Mouse (Mus musculus) adrenal gland, postnatal 14 days (tissue): ENCODE data around the gene Hist1h4h. TPM values are rescaled to one million over a fixed set of nuclear protein-coding genes. Genes with fewer than 3 reads are reported as not detected.
"Not testable (repeated sequence)": the region's sequence is repeated elsewhere in the genome, so short reads cannot be mapped to it uniquely, and the experiment has no call there.

Experiments
- DNase-seq: peaks from one replicate; pipeline ENCODE4 v3.0.0; 2021; ENCODE audit warnings: mixed read lengths
- total RNA-seq: library from RNA; stranded (reverse); gene quantifications from 2 replicates; pipeline ENCODE4 v1.2.3, GENCODE M21; 2021

Hist1h4h gene
- total RNA-seq, 1 experiment from 2014 or later, result 771 TPM

DNA sequence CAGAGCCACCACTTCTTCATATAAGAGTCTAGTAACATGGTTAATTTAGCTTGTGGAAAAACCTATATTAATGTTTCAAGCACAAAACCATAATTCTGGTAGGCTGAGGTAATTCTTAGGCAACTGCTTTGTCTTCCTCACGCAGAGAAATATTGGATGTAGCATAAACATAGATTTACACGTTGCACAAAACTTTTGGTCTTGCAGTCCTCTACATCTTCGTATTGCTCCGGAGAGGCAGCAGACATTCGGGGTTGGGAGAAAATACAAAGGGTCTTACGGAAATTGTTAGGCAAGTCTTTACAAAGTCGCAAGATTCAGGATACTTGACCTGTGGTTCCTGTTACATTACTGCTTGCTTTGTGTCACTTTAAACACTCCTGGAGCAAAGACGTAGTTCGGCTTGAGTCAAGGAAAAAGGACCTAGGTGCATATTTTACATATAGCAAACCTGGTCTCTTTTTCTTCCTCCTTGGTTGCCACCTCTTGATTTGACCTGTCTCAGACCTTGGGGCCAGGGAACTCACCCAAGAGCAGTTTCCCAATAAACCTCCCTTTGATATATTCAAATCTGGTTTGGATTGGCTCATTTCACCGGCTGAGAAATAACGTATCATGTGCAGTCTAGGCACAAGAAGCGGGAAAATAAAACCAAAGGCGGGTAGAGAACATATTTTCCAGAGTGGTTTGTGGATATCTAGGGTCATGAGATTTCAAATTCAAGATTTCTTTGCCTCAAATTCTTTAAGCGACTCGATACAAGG lies 3.7 kb downstream of the Hist1h4h start:
- peak; percentile 59 for DNase-seq

GRCm38 (mm10) chr13:23535137-23536075 lies 4.6 kb downstream of the Hist1h4h start, which contains the start of gene Hist1h3g:
Gene Hist1h3g, plus strand, starts transcription at chr13:23535422.
- peak; percentile 92 for DNase-seq

GRCm38 (mm10) chr13:23536076-23536822 lies 5.4 kb downstream of the Hist1h4h start:
- no peak for DNase-seq

GRCm38 (mm10) chr13:23537006-23537710 lies 6.3 kb downstream of the Hist1h4h start:
- no peak for DNase-seq

- no peak for DNase-seq
Observed at GRCm38 (mm10) chr13:23538249-23538648, 7.4 kb downstream of the Hist1h4h start.

DNA sequence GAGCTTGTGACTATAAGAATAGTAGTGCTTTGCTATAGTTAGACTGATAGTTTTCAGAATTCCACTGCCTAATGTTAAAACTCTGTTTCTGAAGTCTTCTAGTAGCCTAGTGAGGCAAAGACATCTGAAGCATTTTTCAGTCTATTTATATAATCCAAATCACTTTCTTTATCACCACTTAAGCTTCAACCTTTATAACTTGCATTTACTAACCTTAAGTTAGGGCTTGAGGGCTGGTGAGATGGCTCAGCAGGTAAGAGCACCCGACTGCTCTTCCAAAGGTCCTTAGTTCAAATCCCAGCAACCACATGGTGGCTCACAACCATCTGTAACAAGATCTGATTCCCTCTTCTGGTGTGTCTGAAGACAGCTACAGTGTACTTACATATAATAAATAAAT lies 9.0 kb downstream of the Hist1h4h start:
- DNase-seq, result not testable (repeated sequence)

DNA sequence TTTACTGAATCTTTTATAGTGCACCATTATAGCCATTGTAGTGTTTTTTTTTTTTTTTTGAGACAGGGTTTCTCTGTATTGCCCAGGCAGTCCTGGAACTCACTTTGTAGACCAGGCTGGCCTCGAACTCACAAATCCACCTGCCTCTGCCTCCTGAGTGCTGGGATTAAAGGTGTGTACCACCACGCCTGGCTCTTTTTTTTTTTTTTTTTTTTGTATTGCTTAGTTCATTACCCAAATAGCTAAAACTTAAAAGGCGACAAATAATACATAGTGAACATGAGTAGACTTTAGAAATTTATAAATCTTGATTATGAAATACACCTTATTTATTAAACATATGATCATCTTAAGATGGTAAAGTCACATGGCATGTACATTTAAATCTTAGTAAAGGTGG lies 10.6 kb downstream of the Hist1h4h start:
- DNase-seq, result no peak

GRCm38 (mm10) chr13:23542225-23542980 lies 11.6 kb downstream of the Hist1h4h start:
- not testable (repeated sequence) for DNase-seq

DNA sequence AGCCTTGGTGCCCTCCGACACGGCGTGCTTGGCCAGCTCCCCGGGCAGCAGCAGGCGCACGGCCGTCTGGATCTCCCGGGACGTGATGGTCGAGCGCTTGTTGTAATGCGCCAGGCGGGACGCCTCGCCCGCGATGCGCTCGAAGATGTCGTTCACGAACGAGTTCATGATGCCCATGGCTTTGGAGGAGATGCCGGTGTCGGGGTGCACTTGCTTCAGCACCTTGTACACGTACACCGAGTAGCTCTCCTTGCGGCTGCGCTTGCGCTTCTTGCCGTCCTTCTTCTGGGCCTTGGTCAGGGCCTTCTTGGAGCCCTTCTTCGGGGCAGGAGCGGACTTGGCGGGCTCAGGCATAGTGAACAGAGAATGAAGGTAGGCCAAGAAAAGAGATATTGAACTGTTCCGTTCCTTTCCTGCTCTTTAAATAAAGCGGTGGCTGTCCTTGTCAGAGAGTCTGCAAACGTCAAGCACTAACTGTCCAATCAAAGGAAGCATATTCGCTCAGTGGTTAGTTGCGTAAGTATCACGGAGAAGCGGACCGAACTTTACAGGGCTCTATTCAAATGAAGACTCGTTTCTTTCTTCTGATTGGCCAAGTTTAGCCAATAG lies 12.3 kb downstream of the Hist1h4h start, which contains the start of gene Hist1h2bh:
TSS of gene Hist1h2bh (minus strand) at position 394 of the 609 bp plus-strand sequence.
- peak; percentile 77 for DNase-seq

DNA sequence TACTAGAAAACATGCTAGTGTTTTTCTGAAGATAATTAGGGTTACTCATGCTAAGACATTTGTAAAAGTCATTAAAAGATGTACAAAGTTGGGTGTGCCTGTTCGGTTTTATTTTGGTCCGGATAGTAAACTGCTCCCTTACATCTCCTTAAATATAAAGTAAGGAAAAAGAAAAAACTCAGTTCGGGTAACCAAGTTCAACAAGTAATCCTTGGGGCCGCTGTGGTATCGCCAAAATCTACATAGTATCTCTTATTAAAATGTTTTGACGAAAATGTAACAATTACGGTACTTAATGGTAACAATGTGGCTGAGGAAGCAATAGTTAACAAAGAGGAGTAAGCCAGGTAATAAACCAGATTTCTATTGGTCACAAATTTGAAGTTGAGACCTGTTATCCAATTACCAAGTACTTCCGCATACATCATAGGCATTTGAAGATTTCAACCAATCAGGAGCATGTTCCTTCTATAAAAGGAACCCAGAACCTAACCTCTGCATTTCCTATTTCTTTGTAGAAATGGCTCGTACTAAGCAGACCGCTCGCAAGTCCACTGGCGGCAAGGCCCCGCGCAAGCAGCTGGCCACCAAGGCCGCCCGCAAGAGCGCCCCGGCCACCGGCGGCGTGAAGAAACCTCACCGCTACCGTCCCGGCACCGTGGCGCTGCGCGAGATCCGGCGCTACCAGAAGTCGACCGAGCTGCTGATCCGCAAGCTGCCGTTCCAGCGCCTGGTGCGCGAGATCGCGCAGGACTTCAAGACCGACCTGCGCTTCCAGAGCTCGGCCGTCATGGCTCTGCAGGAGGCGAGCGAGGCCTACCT lies 13.3 kb downstream of the Hist1h4h start, which contains the start of gene Hist1h3f:
TSS of gene Hist1h3f (plus strand) at position 88 of the 822 bp plus-strand sequence.
- peak; percentile 82 for DNase-seq

DNA sequence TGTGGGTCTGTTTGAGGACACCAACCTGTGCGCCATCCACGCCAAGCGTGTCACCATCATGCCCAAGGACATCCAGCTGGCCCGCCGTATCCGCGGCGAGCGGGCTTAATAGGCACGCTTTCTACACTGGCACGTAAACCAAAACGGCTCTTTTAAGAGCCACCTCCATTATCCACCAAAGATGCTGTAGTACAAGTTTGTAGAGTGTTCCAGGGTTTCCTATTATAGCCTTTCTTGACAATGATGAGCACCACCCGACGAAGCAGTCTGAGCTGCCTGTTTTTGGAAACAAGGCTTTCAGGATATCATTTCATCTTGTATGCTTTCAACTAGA lies 13.9 kb downstream of the Hist1h4h start:
- DNase-seq, result not testable (repeated sequence)

DNA sequence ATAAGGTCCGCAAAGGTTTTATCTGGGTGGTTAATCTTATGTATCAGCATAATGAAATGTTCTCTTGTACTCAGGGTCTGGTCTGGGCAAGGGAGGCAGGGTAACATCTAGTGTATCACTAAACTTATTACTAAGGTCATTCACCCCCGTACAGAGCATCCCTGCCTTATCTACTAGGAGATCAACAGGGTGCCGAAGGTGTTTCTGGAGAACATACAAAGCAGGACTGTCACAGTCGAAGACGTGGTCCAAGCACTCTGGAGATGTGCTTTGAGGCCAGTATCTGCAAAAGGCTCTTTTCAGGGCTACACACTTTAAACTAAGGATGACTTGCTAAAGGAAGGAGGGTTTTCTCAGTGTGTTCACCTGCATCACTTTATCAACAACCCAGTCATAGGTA lies 15.8 kb downstream of the Hist1h4h start:
- DNase-seq, result no peak

DNA sequence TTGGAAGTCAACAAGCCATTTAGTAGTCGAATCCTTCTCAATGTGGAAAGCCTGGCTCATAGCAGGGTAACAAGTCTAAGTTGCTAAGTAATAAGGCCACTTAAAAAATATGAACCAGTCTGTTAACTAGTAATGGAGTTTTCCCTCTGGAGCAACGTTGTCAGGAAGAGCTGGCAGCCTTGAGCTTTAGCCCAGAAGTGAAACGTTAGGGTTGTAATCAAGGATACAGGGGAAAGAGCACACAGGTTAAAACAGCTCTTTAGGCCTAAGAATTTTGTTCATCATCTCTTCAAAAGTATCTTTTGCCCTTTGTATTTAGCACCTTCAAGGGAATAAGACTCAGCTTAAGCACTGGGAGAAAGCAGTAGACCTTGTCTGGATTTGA lies 19.9 kb downstream of the Hist1h4h start:
- DNase-seq, result no peak

DNA sequence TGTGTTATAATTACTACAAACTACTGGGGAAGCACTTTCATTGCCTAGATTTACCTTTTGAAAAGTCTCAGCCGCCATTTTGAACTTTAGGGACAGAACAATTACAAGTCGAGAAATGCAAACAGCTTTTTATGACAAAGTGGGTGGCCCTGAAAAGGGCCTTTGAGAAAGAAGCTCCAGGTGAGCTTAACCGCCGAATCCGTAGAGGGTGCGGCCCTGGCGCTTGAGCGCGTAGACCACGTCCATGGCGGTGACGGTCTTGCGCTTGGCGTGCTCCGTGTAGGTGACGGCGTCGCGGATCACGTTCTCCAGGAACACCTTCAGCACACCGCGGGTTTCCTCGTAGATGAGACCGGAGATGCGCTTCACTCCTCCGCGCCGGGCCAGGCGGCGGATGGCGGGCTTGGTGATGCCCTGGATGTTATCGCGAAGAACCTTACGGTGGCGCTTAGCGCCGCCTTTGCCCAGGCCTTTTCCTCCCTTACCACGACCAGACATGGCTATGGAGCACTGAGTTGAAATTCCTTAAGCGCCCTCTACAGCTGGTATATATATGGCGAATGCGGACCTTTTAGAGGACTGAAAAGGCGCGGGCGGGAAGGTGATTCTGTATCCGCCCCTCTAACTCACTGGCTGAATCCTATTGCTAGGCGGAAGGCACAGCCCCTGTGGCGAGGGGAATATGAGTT lies 20.4 kb downstream of the Hist1h4h start, which contains the start of gene Hist1h4f:
TSS of gene Hist1h4f (minus strand) at position 503 of the 689 bp plus-strand sequence.
- peak; percentile 91 for DNase-seq

- no peak for DNase-seq
Observed at GRCm38 (mm10) chr13:23551931-23552914, 21.4 kb downstream of the Hist1h4h start.

- DNase-seq, result no peak
Observed at GRCm38 (mm10) chr13:23552962-23553361, 22.1 kb downstream of the Hist1h4h start, which contains the start of gene Hist1h1d. Gene Hist1h1d, plus strand, starts transcription at chr13:23553262.

DNA sequence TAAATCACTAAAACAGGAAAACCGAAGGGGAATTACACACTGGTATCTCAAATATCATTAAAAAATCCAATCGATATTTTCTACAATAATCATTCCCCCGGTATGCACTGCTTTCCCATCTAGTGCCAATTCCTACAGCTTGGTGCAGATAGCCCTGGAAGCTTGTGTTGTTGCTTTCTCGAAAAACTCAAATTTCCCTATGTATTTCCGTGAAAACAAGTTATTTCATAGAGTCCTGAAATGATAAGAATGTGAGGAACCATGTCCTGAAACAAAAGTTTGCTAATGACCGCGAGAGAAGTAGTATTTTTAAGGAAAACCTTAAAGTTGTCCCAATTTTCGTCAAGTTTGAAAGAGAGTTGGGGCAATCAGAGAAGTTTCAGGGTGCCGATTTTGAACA lies 23.5 kb downstream of the Hist1h4h start:
- no peak for DNase-seq
